Mouse (Mus musculus): ENCODE measurements around the gene Hirip3. TPM values are rescaled to one million over a fixed set of nuclear protein-coding genes. Genes with fewer than 3 reads are reported as not detected.

The Hirip3 gene
- polyA plus RNA-seq (2014; fragmentation: Illumina TruSeq; extraction: RNeasy Lipid Tissue Mini Kit (QIAGEN cat#74804); ENCODE audit: low read depth, low replicate concordance) = 10.3 TPM

DNA sequence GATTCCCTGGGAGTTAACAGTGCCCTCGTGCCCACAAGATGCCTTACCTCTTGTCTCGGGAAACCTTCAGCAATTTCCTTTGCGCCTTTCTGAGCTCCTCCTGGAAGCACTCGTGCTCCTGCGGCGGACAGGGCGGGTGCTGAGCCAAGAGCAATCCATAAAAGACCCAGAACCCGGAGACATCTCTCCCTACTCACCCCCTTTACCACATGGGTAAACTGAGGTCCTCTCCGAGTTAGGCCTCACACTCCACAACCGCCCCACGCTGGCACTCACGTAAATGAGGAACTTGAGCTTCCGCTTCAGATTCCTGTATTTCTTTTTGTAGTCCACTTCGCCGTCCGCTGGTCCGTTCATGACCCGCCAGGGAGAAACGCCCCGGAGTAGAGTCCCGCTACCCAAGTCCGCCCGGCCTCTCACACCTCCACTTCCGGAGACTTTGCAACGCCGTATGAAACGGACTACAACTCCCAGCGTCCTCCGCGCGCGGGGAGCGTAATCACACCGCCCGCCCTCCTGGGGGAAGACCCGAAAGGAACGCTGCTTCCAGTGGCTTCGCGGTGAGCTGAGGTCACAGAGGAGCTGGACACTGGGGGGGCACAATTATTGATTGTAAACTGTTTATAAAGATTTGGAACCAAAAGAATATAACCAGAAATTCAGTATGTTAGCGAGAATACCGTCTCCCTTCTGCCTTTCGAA lies at the start of gene Hirip3:
Hirip3 (plus strand) TSS at position 544 of the 702 bp plus-strand sequence.

DNA sequence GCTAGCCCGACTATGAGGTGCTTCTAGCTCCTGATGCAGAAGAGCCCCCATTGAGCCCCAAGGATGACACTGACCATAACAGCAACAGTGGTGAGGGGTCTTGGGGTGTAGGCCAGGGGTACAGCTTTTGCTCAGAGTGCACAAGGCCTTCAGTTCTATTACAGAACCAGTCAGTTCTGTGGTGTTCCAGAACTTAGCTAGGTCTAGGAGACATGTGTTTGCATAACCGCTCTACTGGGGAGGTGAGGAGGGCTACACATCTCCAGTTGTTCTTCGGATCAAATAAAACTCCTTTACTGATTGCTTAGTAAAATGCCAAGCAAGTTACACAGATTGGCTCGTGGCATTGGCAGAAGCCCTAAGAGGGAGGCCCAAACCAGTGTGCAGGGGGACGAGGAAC lies 30.2 kb upstream of the Hirip3 start, which contains the start of gene 4930451I11Rik:
4930451I11Rik (minus strand) TSS at position 101 of the 400 bp plus-strand sequence.

DNA sequence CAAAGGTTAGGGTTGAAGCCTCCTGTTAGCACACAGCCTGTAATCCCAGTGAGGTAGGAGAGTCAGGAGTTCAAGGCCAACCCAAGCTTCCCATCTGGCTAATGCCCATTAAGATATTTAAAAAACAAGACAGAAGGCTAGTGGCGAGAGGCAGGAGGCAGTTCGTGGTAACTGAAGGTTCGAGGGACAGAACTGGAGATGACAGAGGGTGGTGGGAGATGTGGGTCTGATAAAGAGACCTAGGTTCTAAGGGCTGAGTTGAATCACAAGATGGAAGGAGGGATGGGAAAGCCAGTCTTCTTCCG lies 14.7 kb upstream of the Hirip3 start, which contains the start of gene Doc2a:
Doc2a (plus strand) TSS at position 301 of the 305 bp plus-strand sequence.

DNA sequence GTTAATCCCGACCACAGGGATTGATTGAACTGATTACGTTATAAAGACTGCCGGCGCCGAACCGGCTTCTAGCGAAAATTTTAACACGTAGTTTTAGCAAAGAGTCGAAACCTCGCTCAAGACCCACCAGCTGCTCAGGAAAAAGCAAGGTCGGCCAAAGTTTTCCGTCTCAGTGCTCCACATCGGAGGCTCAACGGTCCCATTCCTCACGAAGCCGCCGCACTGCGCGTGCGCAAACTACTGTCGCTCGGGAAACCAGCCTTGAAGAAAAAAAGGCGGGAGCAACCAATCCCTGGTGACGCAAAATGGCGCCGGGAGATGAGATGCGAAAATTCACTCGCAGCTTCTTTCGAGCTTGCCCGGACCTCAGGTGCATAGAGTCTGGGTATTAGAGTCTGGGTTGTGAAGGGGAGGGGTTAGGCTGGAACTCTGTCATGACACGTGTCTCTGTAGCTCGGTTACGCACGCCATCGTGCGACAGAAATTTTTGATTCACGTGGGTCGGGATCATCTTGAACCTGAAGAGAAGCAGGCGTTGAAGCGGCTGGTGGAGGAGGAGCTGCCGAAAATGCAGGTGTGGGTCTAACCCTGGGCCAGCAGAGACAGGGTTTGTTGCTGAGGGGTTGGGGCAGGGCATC lies 494 bp downstream of the Hirip3 start, which contains the start of gene Ino80e:
Ino80e (minus strand) TSS at position 231 of the 638 bp plus-strand sequence.

DNA sequence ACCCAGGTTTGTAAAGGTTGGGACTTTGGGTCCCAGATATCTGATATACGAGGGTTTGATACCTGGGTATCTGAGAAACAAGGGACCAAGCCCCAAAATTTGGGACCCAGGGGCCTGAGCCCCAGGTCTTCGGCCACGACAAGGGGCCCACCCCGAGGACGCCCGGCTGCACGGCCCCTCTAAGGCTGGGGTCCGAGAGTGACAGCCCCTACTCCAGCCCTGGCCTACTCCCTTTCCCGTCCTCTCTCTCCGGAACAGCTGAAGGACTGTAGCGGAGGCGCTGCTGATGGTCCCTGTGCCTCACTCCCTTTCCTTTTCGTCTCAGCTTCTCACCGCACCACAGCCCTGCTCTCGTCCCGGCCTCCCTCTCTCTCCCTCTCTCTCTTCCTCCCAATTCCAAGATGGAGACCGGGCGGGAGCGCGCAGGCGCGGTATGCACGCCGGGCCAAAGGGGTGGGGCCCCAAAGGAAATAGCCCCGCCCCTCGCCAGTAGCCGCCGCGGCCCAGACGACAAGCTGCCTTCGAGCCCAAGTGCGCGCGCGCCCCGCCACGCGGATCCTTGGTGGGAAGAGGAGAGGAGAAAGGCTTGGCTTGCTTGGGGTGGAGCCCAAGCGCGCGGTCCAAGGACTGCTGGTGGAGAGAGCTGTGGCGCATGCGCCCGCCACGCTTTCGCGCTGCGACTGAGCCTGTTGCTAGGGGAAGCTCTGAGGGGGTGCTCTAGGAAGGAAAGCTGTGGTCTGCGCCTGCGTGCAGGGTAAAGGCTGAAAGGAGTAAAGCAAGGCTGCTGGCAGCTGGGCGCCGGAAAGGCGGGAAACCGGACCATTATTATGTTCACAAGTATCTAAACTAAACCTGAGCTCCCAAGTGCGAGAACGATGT lies 22.8 kb downstream of the Hirip3 start, which contains the start of gene Taok2:
Taok2 (minus strand) TSS at position 418 of the 879 bp plus-strand sequence.

Other genes starting within 250 kb of the Hirip3 start
- gene Nupr1, start 231.1 kb upstream of the Hirip3 start, polyA plus RNA-seq (2014; fragmentation: Illumina TruSeq; extraction: RNeasy Lipid Tissue Mini Kit (QIAGEN cat#74804); ENCODE audit: low read depth, low replicate concordance) = 5.7 TPM
- gene Sgf29, start 212.7 kb upstream of the Hirip3 start, polyA plus RNA-seq (2014; fragmentation: Illumina TruSeq; extraction: RNeasy Lipid Tissue Mini Kit (QIAGEN cat#74804); ENCODE audit: low read depth, low replicate concordance) = 1.2 TPM
- 62.2 TPM for gene Sult1a1, start 185.5 kb upstream of the Hirip3 start, polyA plus RNA-seq (2014; fragmentation: Illumina TruSeq; extraction: RNeasy Lipid Tissue Mini Kit (QIAGEN cat#74804); ENCODE audit: low read depth, low replicate concordance)
- 0.16 TPM for gene Bola2, start 166.6 kb upstream of the Hirip3 start, polyA plus RNA-seq (2014; fragmentation: Illumina TruSeq; extraction: RNeasy Lipid Tissue Mini Kit (QIAGEN cat#74804); ENCODE audit: low read depth, low replicate concordance)
- 1.0 TPM for gene Slx1b, start 166.2 kb upstream of the Hirip3 start, polyA plus RNA-seq (2014; fragmentation: Illumina TruSeq; extraction: RNeasy Lipid Tissue Mini Kit (QIAGEN cat#74804); ENCODE audit: low read depth, low replicate concordance)
- gene Coro1a, start 154.2 kb upstream of the Hirip3 start, polyA plus RNA-seq (2014; fragmentation: Illumina TruSeq; extraction: RNeasy Lipid Tissue Mini Kit (QIAGEN cat#74804); ENCODE audit: low read depth, low replicate concordance) = 4.4 TPM
- gene Mapk3, start 102.4 kb upstream of the Hirip3 start, polyA plus RNA-seq (2014; fragmentation: Illumina TruSeq; extraction: RNeasy Lipid Tissue Mini Kit (QIAGEN cat#74804); ENCODE audit: low read depth, low replicate concordance) = 6.5 TPM
- 9.9 TPM for gene Gdpd3, start 95.6 kb upstream of the Hirip3 start, polyA plus RNA-seq (2014; fragmentation: Illumina TruSeq; extraction: RNeasy Lipid Tissue Mini Kit (QIAGEN cat#74804); ENCODE audit: low read depth, low replicate concordance)
- gene Ypel3, start 85.0 kb upstream of the Hirip3 start, polyA plus RNA-seq (2014; fragmentation: Illumina TruSeq; extraction: RNeasy Lipid Tissue Mini Kit (QIAGEN cat#74804); ENCODE audit: low read depth, low replicate concordance) = 13.0 TPM
- gene Tbx6, start 80.5 kb upstream of the Hirip3 start, polyA plus RNA-seq (2014; fragmentation: Illumina TruSeq; extraction: RNeasy Lipid Tissue Mini Kit (QIAGEN cat#74804); ENCODE audit: low read depth, low replicate concordance) = not detected
- 29.0 TPM for gene Ppp4c, start 69.5 kb upstream of the Hirip3 start, polyA plus RNA-seq (2014; fragmentation: Illumina TruSeq; extraction: RNeasy Lipid Tissue Mini Kit (QIAGEN cat#74804); ENCODE audit: low read depth, low replicate concordance)
- gene Fam57b, start 64.3 kb upstream of the Hirip3 start, polyA plus RNA-seq (2014; fragmentation: Illumina TruSeq; extraction: RNeasy Lipid Tissue Mini Kit (QIAGEN cat#74804); ENCODE audit: low read depth, low replicate concordance) = not detected
- not detected for gene 4930451I11Rik, start 30.3 kb upstream of the Hirip3 start, polyA plus RNA-seq (2014; fragmentation: Illumina TruSeq; extraction: RNeasy Lipid Tissue Mini Kit (QIAGEN cat#74804); ENCODE audit: low read depth, low replicate concordance)
- gene Doc2a, start 14.6 kb upstream of the Hirip3 start, polyA plus RNA-seq (2014; fragmentation: Illumina TruSeq; extraction: RNeasy Lipid Tissue Mini Kit (QIAGEN cat#74804); ENCODE audit: low read depth, low replicate concordance) = not detected
- 10.2 TPM for gene Ino80e, start 405 bp downstream of the Hirip3 start, polyA plus RNA-seq (2014; fragmentation: Illumina TruSeq; extraction: RNeasy Lipid Tissue Mini Kit (QIAGEN cat#74804); ENCODE audit: low read depth, low replicate concordance)
- gene Taok2, start 22.7 kb downstream of the Hirip3 start, polyA plus RNA-seq (2014; fragmentation: Illumina TruSeq; extraction: RNeasy Lipid Tissue Mini Kit (QIAGEN cat#74804); ENCODE audit: low read depth, low replicate concordance) = 6.5 TPM
- gene Tmem219, start 60.9 kb downstream of the Hirip3 start, polyA plus RNA-seq (2014; fragmentation: Illumina TruSeq; extraction: RNeasy Lipid Tissue Mini Kit (QIAGEN cat#74804); ENCODE audit: low read depth, low replicate concordance) = 6.4 TPM
- 1.1 TPM for gene Kctd13, start 66.9 kb downstream of the Hirip3 start, polyA plus RNA-seq (2014; fragmentation: Illumina TruSeq; extraction: RNeasy Lipid Tissue Mini Kit (QIAGEN cat#74804); ENCODE audit: low read depth, low replicate concordance)
- gene Asphd1, start 87.6 kb downstream of the Hirip3 start, polyA plus RNA-seq (2014; fragmentation: Illumina TruSeq; extraction: RNeasy Lipid Tissue Mini Kit (QIAGEN cat#74804); ENCODE audit: low read depth, low replicate concordance) = not detected
- gene Sez6l2, start 88.6 kb downstream of the Hirip3 start, polyA plus RNA-seq (2014; fragmentation: Illumina TruSeq; extraction: RNeasy Lipid Tissue Mini Kit (QIAGEN cat#74804); ENCODE audit: low read depth, low replicate concordance) = not detected
- 10.3 TPM for gene Cdipt, start 113.9 kb downstream of the Hirip3 start, polyA plus RNA-seq (2014; fragmentation: Illumina TruSeq; extraction: RNeasy Lipid Tissue Mini Kit (QIAGEN cat#74804); ENCODE audit: low read depth, low replicate concordance)
- gene Cdiptos, start 114.1 kb downstream of the Hirip3 start, polyA plus RNA-seq (2014; fragmentation: Illumina TruSeq; extraction: RNeasy Lipid Tissue Mini Kit (QIAGEN cat#74804); ENCODE audit: low read depth, low replicate concordance) = not detected
- 0.53 TPM for gene Mvp, start 152.6 kb downstream of the Hirip3 start, polyA plus RNA-seq (2014; fragmentation: Illumina TruSeq; extraction: RNeasy Lipid Tissue Mini Kit (QIAGEN cat#74804); ENCODE audit: low read depth, low replicate concordance)
- gene Pagr1b, start 154.5 kb downstream of the Hirip3 start, polyA plus RNA-seq (2014; fragmentation: Illumina TruSeq; extraction: RNeasy Lipid Tissue Mini Kit (QIAGEN cat#74804); ENCODE audit: low read depth, low replicate concordance) = not detected
- gene Pagr1a, start 155.4 kb downstream of the Hirip3 start, polyA plus RNA-seq (2014; fragmentation: Illumina TruSeq; extraction: RNeasy Lipid Tissue Mini Kit (QIAGEN cat#74804); ENCODE audit: low read depth, low replicate concordance) = not detected
- 0.61 TPM for gene Gm42742, start 159.1 kb downstream of the Hirip3 start, polyA plus RNA-seq (2014; fragmentation: Illumina TruSeq; extraction: RNeasy Lipid Tissue Mini Kit (QIAGEN cat#74804); ENCODE audit: low read depth, low replicate concordance)
- gene Prrt2, start 159.2 kb downstream of the Hirip3 start, polyA plus RNA-seq (2014; fragmentation: Illumina TruSeq; extraction: RNeasy Lipid Tissue Mini Kit (QIAGEN cat#74804); ENCODE audit: low read depth, low replicate concordance) = not detected
- 15.0 TPM for gene Maz, start 165.1 kb downstream of the Hirip3 start, polyA plus RNA-seq (2014; fragmentation: Illumina TruSeq; extraction: RNeasy Lipid Tissue Mini Kit (QIAGEN cat#74804); ENCODE audit: low read depth, low replicate concordance)
- not detected for gene Kif22, start 180.5 kb downstream of the Hirip3 start, polyA plus RNA-seq (2014; fragmentation: Illumina TruSeq; extraction: RNeasy Lipid Tissue Mini Kit (QIAGEN cat#74804); ENCODE audit: low read depth, low replicate concordance)
- gene Zg16, start 225.4 kb downstream of the Hirip3 start, polyA plus RNA-seq (2014; fragmentation: Illumina TruSeq; extraction: RNeasy Lipid Tissue Mini Kit (QIAGEN cat#74804); ENCODE audit: low read depth, low replicate concordance) = not detected
- gene AI467606, start 229.4 kb downstream of the Hirip3 start, polyA plus RNA-seq (2014; fragmentation: Illumina TruSeq; extraction: RNeasy Lipid Tissue Mini Kit (QIAGEN cat#74804); ENCODE audit: low read depth, low replicate concordance) = 0.73 TPM